Mouse (Mus musculus) liver, adult 2 months (tissue): ENCODE data around the gene Padi6. TPM values are rescaled to one million over a fixed set of nuclear protein-coding genes. Genes with fewer than 3 reads are reported as not detected.

ENCODE experiments used
- DNase-seq: peaks from one replicate; pipeline ENCODE4 v3.0.0-alpha.2; 2011; ENCODE audit warnings: low read depth, low spot score; ENCODE audit errors: extremely low read depth
- H3K27ac ChIP-seq: fragments of 200-500 bp; replicated peaks from 2 replicates; pipeline ENCODE4 v1.5.1; 2012; ENCODE audit warnings: low read depth, mild to moderate bottlenecking, control low read depth, inconsistent platforms, low read length; ENCODE audit not compliant: insufficient read depth
- H3K27me3 ChIP-seq: fragments of 200-500 bp; 2 replicates; pipeline ENCODE4 v1.6.1; 2012; ENCODE audit warnings: mild to moderate bottlenecking, moderate library complexity, low read length, inconsistent platforms; ENCODE audit not compliant: control insufficient read depth, insufficient read depth
- H3K36me3 ChIP-seq: fragments of 200-500 bp; 2 replicates; pipeline ENCODE4 v1.6.1; 2012; ENCODE audit warnings: low read length, inconsistent platforms; ENCODE audit not compliant: control insufficient read depth, insufficient read depth
- H3K4me1 ChIP-seq: fragments of 200-500 bp; 2 replicates; pipeline ENCODE4 v1.6.1; 2011; ENCODE audit warnings: low read length; ENCODE audit not compliant: control insufficient read depth, insufficient read depth
- H3K4me3 ChIP-seq: fragments of 200-500 bp; 2 replicates; pipeline ENCODE4 v1.5.1; 2011; ENCODE audit warnings: low read depth, mild to moderate bottlenecking, control low read depth, low read length, moderate library complexity; ENCODE audit not compliant: insufficient read depth
- H3K79me2 ChIP-seq: fragments of 200-500 bp; 2 replicates; pipeline ENCODE4 v1.6.1; 2012; ENCODE audit warnings: inconsistent platforms, mild to moderate bottlenecking, low read length, moderate library complexity; ENCODE audit not compliant: control insufficient read depth, insufficient read depth
- H3K9ac ChIP-seq: fragments of 200-500 bp; 2 replicates; pipeline ENCODE4 v1.6.1; 2012; ENCODE audit warnings: low read depth, mild to moderate bottlenecking, control low read depth, inconsistent platforms, low read length
- CTCF ChIP-seq: fragments of 200-500 bp; IDR thresholded peaks from 2 replicates; pipeline ENCODE4 v1.5.1; 2011; ENCODE audit warnings: low read depth, low read length, control low read depth
- POLR2A ChIP-seq: fragments of 200-500 bp; IDR thresholded peaks from 2 replicates; pipeline ENCODE4 v1.6.1; 2011; ENCODE audit warnings: low read length, control low read depth; ENCODE audit not compliant: insufficient read depth; ENCODE audit errors: extremely low read depth
- WGBS: fragments of 180-500 bp; shearing (Covaris S2); methylation state at CpG from one replicate; pipeline ENCODE4 v1.1.7; 2018; 5-methylcytosine and 5-hydroxymethylcytosine counted together
- polyA plus RNA-seq: library from polyadenylated mRNA; depleted of rRNA; stranded (reverse); fragments of >200 nt; gene quantifications from 2 replicates; pipeline ENCODE4 v1.2.3, GENCODE M21; 2012
- total RNA-seq: library from RNA; depleted of rRNA; stranded (reverse); fragments of >200 nt; gene quantifications from 2 replicates; pipeline ENCODE4 v1.2.3, GENCODE M21; 2014

The Padi6 gene
- total and polyA plus RNA-seq, 2 experiments, result not detected

DNA sequence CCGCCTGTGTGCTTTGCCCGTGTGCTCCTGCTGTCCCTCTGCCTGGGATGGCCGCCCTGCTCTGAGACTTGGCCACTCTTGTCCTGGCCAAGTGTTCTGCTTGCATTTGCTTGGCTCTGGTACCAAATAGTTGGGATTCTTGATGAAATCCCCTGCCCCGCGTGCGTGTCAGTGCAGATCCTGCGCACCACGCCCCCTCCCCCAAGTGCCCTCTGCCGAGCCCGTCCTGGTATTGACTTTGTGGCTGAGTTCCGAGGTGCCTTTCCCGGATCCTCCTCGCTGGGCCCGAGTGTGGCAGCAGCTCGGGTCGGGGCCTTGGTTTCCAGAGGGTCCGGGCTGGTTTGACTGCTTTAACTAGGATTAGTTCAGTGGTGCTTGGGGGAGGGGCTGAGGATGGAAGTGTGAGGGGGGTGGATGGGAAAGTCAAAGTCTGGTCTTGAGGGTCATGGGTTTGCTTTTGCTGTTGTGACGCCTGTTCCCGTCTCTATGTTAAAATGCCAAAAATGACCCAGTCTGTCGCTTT, 20.4 kb downstream of the Padi6 start:
- Histone ChIP-seq H3K9ac (no peak overlapping the region), H3K4me3 (no peak overlapping the region), H3K27ac (no peak overlapping the region), H3K4me1 (no peaks in the 10 kb centered on the region), H3K36me3 (peaks cover 18% of the 10 kb centered on the region; the same call in 1 of the 2 replicates), H3K79me2 (no peaks in the 10 kb centered on the region), H3K27me3 (no peaks in the 10 kb centered on the region)
- no peak for DNase-seq
- WGBS, result 77% methylated on average over 20 of the region's 20 CpGs
- no peak for TF ChIP-seq POLR2A
- TF ChIP-seq CTCF, result no peak

DNA sequence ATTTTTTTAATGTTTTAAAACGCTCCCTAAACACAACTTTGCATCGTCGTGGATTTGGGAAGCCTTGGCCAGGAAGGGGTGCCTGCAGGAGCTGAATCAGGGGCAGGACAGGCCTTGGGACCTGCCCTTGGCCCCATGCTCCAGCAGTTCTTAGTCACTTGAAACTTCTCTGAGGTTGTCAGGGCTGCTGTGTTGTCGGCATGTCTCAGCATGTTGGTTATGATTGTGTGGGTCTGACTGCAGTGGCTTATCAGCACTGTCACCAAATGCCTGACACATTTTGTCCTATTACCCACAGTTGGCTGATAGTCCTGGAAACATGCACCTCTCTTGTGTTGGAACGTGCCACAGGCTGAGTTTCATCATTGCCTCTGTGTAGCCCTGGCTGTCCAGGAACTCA, 22.4 kb downstream of the Padi6 start:
- Histone ChIP-seq H3K9ac (no peak overlapping the region), H3K27me3 (no peaks in the 10 kb centered on the region), H3K4me1 (no peaks in the 10 kb centered on the region), H3K4me3 (no peak overlapping the region), H3K36me3 (peaks cover 21% of the 10 kb centered on the region; the same call in 1 of the 2 replicates), H3K27ac (no peak overlapping the region), H3K79me2 (no peaks in the 10 kb centered on the region)
- DNase-seq, result no peak
- WGBS, result 88% methylated on average over 5 of the region's 5 CpGs
- TF ChIP-seq POLR2A (no peak), CTCF (no peak)

- Histone ChIP-seq H3K4me3 (no peak overlapping the region), H3K27ac (no peak overlapping the region), H3K27me3 (no peaks in the 10 kb centered on the region), H3K36me3 (peaks cover 21% of the 10 kb centered on the region; the same call in 1 of the 2 replicates), H3K9ac (no peak overlapping the region), H3K4me1 (peaks cover 4% of the 10 kb centered on the region), H3K79me2 (no peaks in the 10 kb centered on the region)
- 95% methylated on average over 9 of the region's 9 CpGs for WGBS
- TF ChIP-seq POLR2A, result no peak
- no peak for DNase-seq
These were observed 24.0 kb downstream of the Padi6 start for GRCm38 (mm10) chr4:140718436-140718835.

- Histone ChIP-seq H3K36me3 (peaks cover 21% of the 10 kb centered on the region; the same call in 1 of the 2 replicates), H3K4me3 (no peak overlapping the region), H3K9ac (no peak overlapping the region), H3K4me1 (peaks cover 4% of the 10 kb centered on the region), H3K79me2 (no peaks in the 10 kb centered on the region), H3K27ac (no peak overlapping the region), H3K27me3 (no peaks in the 10 kb centered on the region)
- no peak for TF ChIP-seq POLR2A
- TF ChIP-seq CTCF, result no peak
- DNase-seq, result no peak
- WGBS, result 93% methylated on average over 11 of the region's 11 CpGs
These were observed 25.4 kb downstream of the Padi6 start for GRCm38 (mm10) chr4:140716994-140717393.

DNA sequence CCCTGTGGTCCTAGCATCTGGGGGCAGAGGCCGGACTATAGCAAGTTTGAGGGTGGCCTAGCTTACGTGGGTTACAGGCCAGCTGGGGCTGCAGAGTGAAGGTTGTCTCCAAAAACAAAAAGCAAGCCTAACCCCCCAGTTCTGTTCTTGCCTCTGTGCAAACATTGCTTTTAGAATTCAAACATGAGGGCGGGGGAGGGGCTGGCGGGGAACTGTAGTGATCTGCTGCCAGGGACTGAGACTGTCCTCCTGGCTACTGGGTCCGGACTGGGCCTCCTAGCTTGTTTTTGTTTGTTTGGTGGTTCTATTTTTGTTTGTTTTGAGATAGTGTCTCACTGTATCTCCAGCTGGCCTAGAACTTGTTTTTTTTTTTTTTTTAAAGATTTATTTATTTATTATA, 27.9 kb downstream of the Padi6 start:
- peaks cover 8% of the 10 kb centered on the region; the same call in 1 of the 2 replicates for H3K36me3 ChIP-seq
- WGBS, result 42% methylated on average over 5 of the region's 5 CpGs
- H3K79me2 ChIP-seq, result no peaks in the 10 kb centered on the region
- peak; percentile 68 for DNase-seq
- peaks cover 4% of the 10 kb centered on the region for H3K4me1 ChIP-seq
- peak overlapping the region; percentile 26 for H3K27ac ChIP-seq
- no peak for TF ChIP-seq POLR2A
- TF ChIP-seq CTCF, result no peak
- H3K27me3 ChIP-seq, result no peaks in the 10 kb centered on the region
- H3K9ac ChIP-seq, result no peak overlapping the region
- no peak overlapping the region for H3K4me3 ChIP-seq

DNA sequence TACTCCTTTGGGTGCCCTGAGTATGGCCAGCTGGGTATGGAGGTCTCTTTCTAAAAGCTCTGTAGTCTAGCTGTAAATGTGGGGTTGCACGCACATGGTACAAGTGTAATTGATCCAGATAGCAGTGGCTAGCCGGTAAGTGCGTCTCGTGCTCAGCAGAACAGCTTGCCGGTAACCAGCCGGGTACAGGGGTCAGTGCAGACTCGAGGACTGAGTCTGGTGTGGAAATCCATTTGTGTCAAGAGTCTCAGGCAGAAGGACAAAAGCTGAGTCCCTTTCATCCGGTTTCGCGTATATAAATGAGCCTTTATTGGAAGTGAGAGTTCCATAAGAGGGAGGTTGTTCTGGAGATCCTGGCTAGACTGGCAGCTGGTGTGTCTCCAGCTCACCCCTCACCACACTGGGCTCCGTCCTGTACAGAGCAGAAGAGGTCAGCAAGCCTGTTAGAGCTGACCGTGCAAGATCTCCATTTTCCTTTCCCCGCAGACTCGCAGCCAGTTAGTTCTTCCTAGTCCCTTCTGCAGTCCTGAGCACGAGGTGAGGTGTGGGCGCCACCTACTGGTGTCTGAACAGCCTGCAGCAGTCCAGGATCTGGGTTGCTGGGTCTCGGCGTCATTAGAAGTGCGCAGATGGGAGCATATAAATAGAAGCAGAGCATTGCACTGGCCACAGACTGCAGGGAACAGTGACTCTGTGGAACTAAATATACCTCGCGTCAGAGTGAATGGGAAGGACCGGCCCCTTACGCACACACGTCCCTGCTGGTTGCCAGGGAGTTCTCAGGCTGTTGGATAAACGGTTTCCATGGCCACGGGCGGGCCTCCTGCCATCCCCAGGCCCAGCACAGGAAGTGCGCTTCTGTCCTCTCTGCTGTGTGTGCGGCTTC, 28.7 kb downstream of the Padi6 start:
- Histone ChIP-seq H3K27me3 (no peaks in the 10 kb centered on the region), H3K9ac (no peak overlapping the region), H3K4me1 (peaks cover 5% of the 10 kb centered on the region), H3K27ac (no peak overlapping the region; the same call in 1 of the 2 replicates), H3K36me3 (peaks cover 6% of the 10 kb centered on the region; the same call in 1 of the 2 replicates), H3K79me2 (no peaks in the 10 kb centered on the region), H3K4me3 (no peak overlapping the region)
- TF ChIP-seq CTCF (peak; percentile 99), POLR2A (no peak)
- WGBS, result 35% methylated on average over 29 of the region's 29 CpGs
- peak; percentile 68 for DNase-seq
